Mouse (Mus musculus) CH12.LX (cell line): ENCODE results near the gene Esd. TPM values are rescaled to one million over a fixed set of nuclear protein-coding genes. Genes with fewer than 3 reads are reported as not detected.

Experiments
- polyA plus RNA-seq: library from polyadenylated mRNA; unstranded; fragments of >175 nt; gene quantifications from 2 replicates; pipeline ENCODE4 v1.2.1, GENCODE M21; 2012; ENCODE audit warnings: low read depth; ENCODE audit not compliant: insufficient read length
- total RNA-seq, 2 experiments: library from RNA; depleted of rRNA; stranded (reverse); fragments of 300-350 nt in 1 of 2; fragments of >200 nt in 1 of 2; gene quantifications; 2 replicates each; pipeline ENCODE4 v1.2.3; 2012 to 2014

Esd gene
- total and polyA plus RNA-seq, 3 experiments: 206 to 434 (median 302) TPM

Other genes with a start within 250 kb of the Esd start
- not detected in 2 replicates for gene Htr2a, start 91.5 kb upstream of the Esd start, total RNA-seq (2012; rRNA removed)
- gene Htr2a, start 91.5 kb upstream of the Esd start, total RNA-seq (2014; rRNA removed): not detected in 2 replicates
- 0.04 TPM in 1 of 2 replicates, not detected in the other for gene Htr2a, start 91.5 kb upstream of the Esd start, polyA plus RNA-seq
- gene Lrch1, start 215.6 kb downstream of the Esd start, total RNA-seq (2012; rRNA removed): 10.3 TPM in 2 replicates
- gene Lrch1, start 215.6 kb downstream of the Esd start, total RNA-seq (2014; rRNA removed): 12.8 and 14.1 TPM in 2 replicates
- gene Lrch1, start 215.6 kb downstream of the Esd start, polyA plus RNA-seq: 21.6 and 23.3 TPM in 2 replicates